Comparison of ENCODE assay signal across 8 mouse cellular contexts in the genomic region with DNA sequence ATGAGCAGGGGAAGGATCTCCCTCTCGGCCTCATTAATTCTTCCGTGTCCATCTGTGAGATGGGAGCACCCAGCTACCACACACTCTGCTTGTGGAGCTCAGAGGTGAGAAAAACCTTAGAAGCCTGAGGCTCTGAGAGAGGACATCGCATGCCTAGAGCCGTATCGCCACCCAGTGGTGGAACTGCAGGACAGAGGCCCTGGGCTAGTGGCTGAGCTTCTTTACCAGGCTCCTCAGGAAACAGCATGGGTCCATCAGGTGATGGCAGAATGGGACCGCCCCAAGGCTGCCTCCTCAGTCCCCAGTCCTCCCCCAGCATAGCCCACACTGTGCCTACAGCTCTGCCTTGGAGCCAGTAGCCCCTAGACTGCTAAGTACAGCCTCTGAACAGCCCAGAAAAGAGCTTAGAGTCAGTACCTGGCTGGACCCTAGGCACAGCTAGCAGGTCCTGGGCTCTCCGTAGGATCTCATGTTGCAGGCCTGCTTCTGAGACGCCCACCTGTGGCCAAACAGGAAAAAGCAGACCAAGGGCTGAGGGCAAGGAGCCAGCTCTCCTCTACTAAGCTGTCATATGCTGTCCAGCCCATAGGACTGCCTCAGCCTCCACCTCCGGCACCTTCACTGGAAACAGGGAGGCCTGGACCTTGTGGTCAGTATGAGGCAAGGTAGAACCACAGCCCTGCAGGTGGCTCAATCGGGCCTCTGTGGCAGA. TPM values are rescaled to one million over a fixed set of nuclear protein-coding genes. Genes with fewer than 3 reads are reported as not detected.
DNase-seq lines count a peak whose midpoint lies in the region; ATAC-seq and TF ChIP-seq lines count a peak whose summit lies in the region.

No protein-coding gene starts in this region.

- H3K36me3 ChIP-seq in hindbrain, postnatal 0 days (ENCODE audit: insufficient read depth, low read length) = peaks cover 31% of the 10 kb centered on the region

- no peaks in the 10 kb centered on the region for H3K27me3 ChIP-seq in hindbrain, postnatal 0 days (ENCODE audit: insufficient read depth, low read length)

- H3K4me1 ChIP-seq in hindbrain, postnatal 0 days (ENCODE audit: insufficient read depth, low read length) = no peaks in the 10 kb centered on the region

- peak; percentile 78 for ATAC-seq in hindbrain, postnatal 0 days
- peak; percentile 56; the same call in 1 of the 2 replicates for ATAC-seq in megakaryocyte, adult 5-6 weeks (ENCODE audit: poor library complexity, severe bottlenecking)
- no peak for ATAC-seq in erythroblast, adult 5-6 weeks (replicated peaks; ENCODE audit: low FRiP score, poor library complexity, severe bottlenecking)

- H3K27ac ChIP-seq in hindbrain, postnatal 0 days = no peak overlapping the region
- H3K27ac ChIP-seq in left cerebral cortex, adult 2 months = no peak overlapping the region

- H3K9ac ChIP-seq in hindbrain, postnatal 0 days (replicated peaks; ENCODE audit: low read length) = no peak overlapping the region

- peak; percentile 90 for DNase-seq in R1 (ENCODE audit: low read depth, low spot score)
- peak; percentile 91 to 92 for DNase-seq in cerebellum, postnatal 10 days
- DNase-seq in gastrocnemius, adult 18-20 months (ENCODE audit: low spot score) = peak; percentile 77
- peak; percentile 79 for DNase-seq in hindbrain, postnatal 0 days (ENCODE audit: low spot score)
- DNase-seq in left cerebral cortex, adult 2 months (ENCODE audit: extremely low spot score in 1 of 2, low spot score in 2 of 2) = peak; percentile 68 to 80
- peak; percentile 68 for DNase-seq in right cerebral cortex, postnatal 36 days (ENCODE audit: low spot score in 2 of 2)

- no peaks in the 10 kb centered on the region for H3K9me3 ChIP-seq in hindbrain, postnatal 0 days (ENCODE audit: low read length)

- intact Hi-C loops in left cerebral cortex, adult 2 months (cut with DNase I) = loop anchor here (1.0 to 5.0 kb wide), 2 partner anchors 64 to 151 kb away; a partner anchor contains a TSS

- no peak overlapping the region for H3K4me2 ChIP-seq in hindbrain, postnatal 0 days (ENCODE audit: low read depth, low read length)

- TF ChIP-seq CTCF in hindbrain, postnatal 0 days (IDR thresholded peaks at IDR 0.05; ENCODE audit: low read depth) = peak; percentile 90
- TF ChIP-seq CTCF in left cerebral cortex, adult 2 months (IDR thresholded peaks at IDR 0.05) = peak; percentile 84

- 31% methylated on average over 10 of the region's 10 CpGs for WGBS in hindbrain, postnatal 0 days

- H3K4me3 ChIP-seq in hindbrain, postnatal 0 days (ENCODE audit: low read length) = no peak overlapping the region
- H3K4me3 ChIP-seq in left cerebral cortex, adult 2 months = no peak overlapping the region

RNA-seq across cellular contexts. Expression of a gene that starts 33.0 kb away (rescaled TPM):
- 10 to 100 TPM; 78.4 to 90.0 TPM for total RNA-seq in gastrocnemius, adult 18-20 months (2021)
- total RNA-seq in hindbrain, postnatal 0 days (2014; rRNA removed) = 154 and 168 TPM in 2 replicates
- 92.2 and 101 TPM in 2 replicates for polyA plus RNA-seq in hindbrain, postnatal 0 days (2015; fragmentation: Nextera tagmentation; extraction: Ambion mirVana)
- 100 to 1,000 TPM; 110 to 129 TPM for total RNA-seq in left cerebral cortex, adult 2 months (2021)
- 1,104 and 1,138 TPM in 2 replicates for total RNA-seq in megakaryocyte, adult 5-6 weeks (2015)
- total RNA-seq in megakaryocyte, adult 5-6 weeks (2017) = 1,103 and 1,144 TPM in 2 replicates
- 305 and 430 TPM in 2 replicates for total RNA-seq in erythroblast, adult 5-6 weeks (2015; ENCODE audit: low replicate concordance)
- 287 and 320 TPM in 2 replicates for total RNA-seq in erythroblast, adult 5-6 weeks (2017; ENCODE audit: low replicate concordance)

RNA-seq across cellular contexts. Expression of a gene that starts 33.0 kb away (rescaled TPM):
- total RNA-seq in gastrocnemius, adult 18-20 months (2021) = 10 to 100 TPM; 11.5 to 13.5 TPM
- 37.9 and 50.0 TPM in 2 replicates for total RNA-seq in hindbrain, postnatal 0 days (2014; rRNA removed)
- 19.5 and 22.1 TPM in 2 replicates for polyA plus RNA-seq in hindbrain, postnatal 0 days (2015; fragmentation: Nextera tagmentation; extraction: Ambion mirVana)
- 10 to 100 TPM; 37.6 to 38.2 TPM for total RNA-seq in left cerebral cortex, adult 2 months (2021)
- total RNA-seq in megakaryocyte, adult 5-6 weeks (2015) = 3.2 and 5.5 TPM in 2 replicates
- total RNA-seq in megakaryocyte, adult 5-6 weeks (2017) = 7.2 and 10.6 TPM in 2 replicates
- total RNA-seq in erythroblast, adult 5-6 weeks (2015; ENCODE audit: low replicate concordance) = 3.1 and 6.5 TPM in 2 replicates
- total RNA-seq in erythroblast, adult 5-6 weeks (2017; ENCODE audit: low replicate concordance) = 1.7 and 3.5 TPM in 2 replicates

RNA-seq across cellular contexts. Expression of a gene that starts 52.5 kb away (rescaled TPM):
- total RNA-seq in gastrocnemius, adult 18-20 months (2021) = 1 to 10 TPM; 4.8 to 8.2 TPM
- total RNA-seq in hindbrain, postnatal 0 days (2014; rRNA removed) = 49.8 and 52.7 TPM in 2 replicates
- 20.8 and 23.5 TPM in 2 replicates for polyA plus RNA-seq in hindbrain, postnatal 0 days (2015; fragmentation: Nextera tagmentation; extraction: Ambion mirVana)
- total RNA-seq in left cerebral cortex, adult 2 months (2021) = 10 to 100 TPM; 24.4 to 31.4 TPM
- 18.4 and 20.9 TPM in 2 replicates for total RNA-seq in megakaryocyte, adult 5-6 weeks (2015)
- total RNA-seq in megakaryocyte, adult 5-6 weeks (2017) = 38.3 and 40.7 TPM in 2 replicates
- total RNA-seq in erythroblast, adult 5-6 weeks (2015; ENCODE audit: low replicate concordance) = 3.1 and 5.8 TPM in 2 replicates
- 2.6 and 5.6 TPM in 2 replicates for total RNA-seq in erythroblast, adult 5-6 weeks (2017; ENCODE audit: low replicate concordance)

RNA-seq across cellular contexts. Expression of a gene that starts 53.5 kb away (rescaled TPM):
- 10 to 100 TPM; 11.4 to 13.1 TPM for total RNA-seq in gastrocnemius, adult 18-20 months (2021)
- total RNA-seq in hindbrain, postnatal 0 days (2014; rRNA removed) = 38.2 and 41.2 TPM in 2 replicates
- 32.6 and 33.4 TPM in 2 replicates for polyA plus RNA-seq in hindbrain, postnatal 0 days (2015; fragmentation: Nextera tagmentation; extraction: Ambion mirVana)
- total RNA-seq in left cerebral cortex, adult 2 months (2021) = 10 to 100 TPM; 23.9 to 26.7 TPM
- total RNA-seq in megakaryocyte, adult 5-6 weeks (2015) = 1.4 and 1.5 TPM in 2 replicates
- total RNA-seq in megakaryocyte, adult 5-6 weeks (2017) = 0.89 and 1.8 TPM in 2 replicates
- 1.2 and 2.3 TPM in 2 replicates for total RNA-seq in erythroblast, adult 5-6 weeks (2015; ENCODE audit: low replicate concordance)
- total RNA-seq in erythroblast, adult 5-6 weeks (2017; ENCODE audit: low replicate concordance) = 0.34 and 0.98 TPM in 2 replicates
